Mouse (Mus musculus) liver, adult 2 months (tissue): ENCODE measurements around the gene Cd164l2.

ENCODE experiments used
- CTCF ChIP-seq: fragments of 200-500 bp; IDR thresholded peaks from 2 replicates; pipeline ENCODE4 v1.5.1; 2011; ENCODE audit warnings: low read depth, low read length, control low read depth
- POLR2A ChIP-seq: fragments of 200-500 bp; IDR thresholded peaks from 2 replicates; pipeline ENCODE4 v1.6.1; 2011; ENCODE audit warnings: low read length, control low read depth; ENCODE audit not compliant: insufficient read depth; ENCODE audit errors: extremely low read depth

- TF ChIP-seq CTCF (no peak), POLR2A (no peak)
Observed at GRCm38 (mm10) chr4:133247072-133247471, 35.1 kb downstream of the Cd164l2 start.
